Mouse (Mus musculus): ENCODE measurements around the gene Sestd1. TPM values are rescaled to one million over a fixed set of nuclear protein-coding genes. Genes with fewer than 3 reads are reported as not detected.

Sestd1 gene
- total RNA-seq, 2 experiments from 2014 or later: 31.3 to 33.7 TPM

DNA sequence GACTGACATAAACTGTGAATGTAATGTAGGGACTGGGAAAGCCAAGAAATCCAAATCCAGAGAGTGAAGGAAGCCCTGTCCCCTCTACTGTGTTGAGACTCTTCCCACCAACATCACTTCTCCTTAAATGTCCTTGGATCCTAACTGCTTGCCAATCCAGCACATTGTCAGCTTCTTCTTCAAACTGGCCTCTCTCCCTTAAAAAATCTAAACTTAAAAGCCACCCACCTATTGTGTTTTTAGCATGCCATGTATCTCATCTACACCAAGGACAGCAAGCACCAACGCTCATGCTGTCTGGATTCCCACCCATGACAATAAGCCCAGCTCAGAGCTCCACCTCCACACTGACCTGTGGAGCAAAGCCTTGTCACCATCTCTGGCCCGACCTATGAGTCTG lies 7.4 kb downstream of the Sestd1 start:
- DNase-seq (ENCODE audit: low spot score in 2 of 2): no peak

DNA sequence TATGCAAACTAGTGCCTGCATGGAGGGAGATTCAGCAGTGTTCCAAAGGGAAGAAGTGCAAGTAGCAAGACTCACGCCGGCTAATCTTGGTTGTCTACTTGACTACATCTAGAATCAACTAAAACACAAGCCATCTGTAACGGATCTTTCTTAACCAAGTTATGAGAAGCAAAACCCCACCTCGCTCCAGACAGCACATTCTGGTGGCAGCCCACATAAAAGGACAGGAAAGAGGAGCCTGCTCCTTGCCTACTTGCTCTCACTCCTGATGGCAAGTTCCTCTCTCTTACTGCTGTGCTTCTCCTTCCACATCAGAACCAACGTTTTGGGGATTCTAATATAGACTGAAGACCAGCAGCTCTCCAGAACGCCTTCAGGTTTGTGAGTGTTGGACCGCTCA lies 9.6 kb downstream of the Sestd1 start:
- DNase-seq (ENCODE audit: low spot score in 2 of 2): no peak

DNA sequence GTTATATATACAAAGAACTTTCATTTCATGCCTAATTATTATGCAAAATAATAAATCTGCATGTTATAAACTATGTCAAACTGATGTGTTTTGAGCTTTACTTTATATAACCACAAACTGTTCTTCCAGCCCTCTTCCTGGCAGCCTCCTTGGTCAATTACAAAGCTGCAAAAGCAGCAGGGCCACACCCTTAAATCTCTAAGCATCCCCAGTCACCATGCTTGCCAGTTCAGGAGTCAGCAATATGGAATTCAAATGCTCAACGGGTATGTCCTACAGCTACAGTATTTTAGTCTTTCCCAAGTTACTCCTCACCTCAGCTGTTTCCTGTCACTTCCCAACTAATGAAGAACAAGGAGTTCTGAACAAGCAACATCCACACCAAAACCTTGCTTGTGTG lies 10.3 kb downstream of the Sestd1 start:
- DNase-seq (ENCODE audit: low spot score in 2 of 2): no peak

DNA sequence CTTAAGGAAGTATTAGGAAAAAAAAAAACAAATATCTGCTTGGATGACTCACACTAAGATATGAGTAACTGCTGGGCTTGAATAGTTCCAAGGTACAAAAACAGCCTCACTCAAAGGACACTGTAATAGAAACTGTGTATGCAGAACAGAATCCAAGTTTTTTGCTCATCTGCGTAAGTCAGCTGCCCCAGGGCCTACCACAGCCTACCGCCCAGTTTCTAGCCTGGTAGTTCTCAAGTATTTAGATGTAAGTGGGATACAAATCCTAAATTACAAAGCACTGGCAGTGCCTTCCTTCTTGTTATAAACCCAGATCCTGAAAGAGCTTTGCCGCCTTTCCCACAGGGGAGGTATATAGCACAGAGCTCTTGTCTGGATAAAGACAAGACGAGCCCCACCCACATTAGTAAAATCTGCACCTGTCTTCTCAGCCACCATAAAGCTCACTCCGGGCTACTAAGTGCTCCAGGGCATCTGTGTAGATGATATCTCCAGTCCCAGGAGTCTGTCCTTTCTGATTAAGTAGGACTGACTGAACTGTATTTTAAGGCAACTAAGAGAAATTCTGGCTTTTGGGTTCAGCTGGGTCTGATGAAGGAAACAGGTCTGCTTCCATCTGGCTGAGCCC lies 11.7 kb downstream of the Sestd1 start:
- no peak for DNase-seq (ENCODE audit: low spot score in 2 of 2)

DNA sequence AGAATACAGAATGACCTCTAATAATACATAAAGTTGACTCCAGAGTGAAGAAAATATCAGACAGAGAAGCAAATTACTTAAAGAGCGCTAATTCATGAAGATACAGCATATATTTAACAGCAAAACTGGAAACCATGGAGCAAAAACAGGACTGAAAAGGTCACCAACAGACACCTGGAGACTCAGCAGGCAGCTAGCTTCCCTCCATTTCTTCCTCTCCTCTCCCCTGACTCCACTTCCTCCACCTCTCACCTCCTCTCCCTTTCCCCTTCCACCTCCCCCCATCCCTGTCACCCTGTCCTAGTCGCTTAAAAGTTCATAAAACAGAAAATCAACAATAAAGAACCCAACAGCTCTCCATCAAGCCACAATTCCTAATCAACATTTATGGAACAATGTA lies 13.5 kb downstream of the Sestd1 start:
- no peak for DNase-seq (ENCODE audit: low spot score in 2 of 2)

DNA sequence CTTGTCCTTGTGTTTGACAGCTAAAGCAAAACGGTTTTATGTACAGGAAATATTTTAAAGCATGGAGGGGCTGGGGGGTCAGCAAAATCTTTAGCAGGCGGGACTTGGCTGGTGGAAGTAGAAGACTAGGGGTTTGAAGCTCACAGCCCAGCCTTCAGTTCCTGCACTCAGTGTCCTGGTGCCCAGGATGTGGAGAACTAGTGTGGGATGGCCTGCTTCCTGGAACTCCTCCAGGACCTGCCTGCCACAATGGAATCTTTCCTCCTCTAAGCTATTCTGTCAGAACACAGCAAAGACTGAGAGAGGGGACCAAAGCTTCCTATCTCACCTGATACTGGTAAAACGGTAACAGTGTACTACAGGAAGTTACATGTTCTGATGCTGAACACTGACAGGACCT lies 14.4 kb downstream of the Sestd1 start:
- DNase-seq (ENCODE audit: low spot score in 2 of 2): no peak

DNA sequence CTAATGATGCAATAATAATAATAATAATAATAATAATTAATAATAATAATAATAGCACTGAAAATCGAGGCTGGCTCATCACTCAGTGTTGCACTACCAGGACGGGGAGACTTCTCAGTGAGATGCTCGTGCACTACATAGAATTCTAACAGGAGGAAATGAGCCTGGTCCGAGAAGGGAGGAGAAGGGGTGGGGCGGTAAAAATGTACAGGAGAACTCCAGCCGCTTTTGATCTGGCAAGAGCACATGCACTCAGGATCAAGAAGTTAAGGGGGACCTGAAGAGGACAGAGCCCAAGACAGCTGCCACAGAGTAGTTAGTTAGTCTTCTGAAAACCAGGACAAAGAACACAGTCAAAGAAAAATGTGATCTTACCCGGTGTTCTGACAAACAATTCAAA lies 15.1 kb downstream of the Sestd1 start:
- no peak for DNase-seq (ENCODE audit: low spot score in 2 of 2)

DNA sequence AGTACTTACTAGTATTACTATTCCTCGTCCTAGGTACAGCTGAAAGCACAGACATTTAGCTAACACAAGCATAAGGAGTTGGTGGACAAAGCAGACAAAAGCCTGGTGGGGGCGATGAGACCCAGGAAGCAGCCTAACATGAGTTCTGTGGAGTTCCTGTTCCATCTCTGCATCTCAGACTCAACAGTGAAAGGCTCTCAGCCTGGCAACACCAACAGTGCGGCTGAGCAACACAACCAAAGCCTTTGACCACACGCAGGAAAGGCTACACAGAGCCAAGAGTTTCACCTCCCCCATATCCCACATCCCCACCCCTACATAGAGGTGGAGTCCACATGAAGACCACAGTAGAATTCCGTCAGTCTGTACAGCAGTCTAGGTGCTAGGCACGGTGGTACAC lies 15.8 kb downstream of the Sestd1 start:
- DNase-seq (ENCODE audit: low spot score in 2 of 2): no peak

DNA sequence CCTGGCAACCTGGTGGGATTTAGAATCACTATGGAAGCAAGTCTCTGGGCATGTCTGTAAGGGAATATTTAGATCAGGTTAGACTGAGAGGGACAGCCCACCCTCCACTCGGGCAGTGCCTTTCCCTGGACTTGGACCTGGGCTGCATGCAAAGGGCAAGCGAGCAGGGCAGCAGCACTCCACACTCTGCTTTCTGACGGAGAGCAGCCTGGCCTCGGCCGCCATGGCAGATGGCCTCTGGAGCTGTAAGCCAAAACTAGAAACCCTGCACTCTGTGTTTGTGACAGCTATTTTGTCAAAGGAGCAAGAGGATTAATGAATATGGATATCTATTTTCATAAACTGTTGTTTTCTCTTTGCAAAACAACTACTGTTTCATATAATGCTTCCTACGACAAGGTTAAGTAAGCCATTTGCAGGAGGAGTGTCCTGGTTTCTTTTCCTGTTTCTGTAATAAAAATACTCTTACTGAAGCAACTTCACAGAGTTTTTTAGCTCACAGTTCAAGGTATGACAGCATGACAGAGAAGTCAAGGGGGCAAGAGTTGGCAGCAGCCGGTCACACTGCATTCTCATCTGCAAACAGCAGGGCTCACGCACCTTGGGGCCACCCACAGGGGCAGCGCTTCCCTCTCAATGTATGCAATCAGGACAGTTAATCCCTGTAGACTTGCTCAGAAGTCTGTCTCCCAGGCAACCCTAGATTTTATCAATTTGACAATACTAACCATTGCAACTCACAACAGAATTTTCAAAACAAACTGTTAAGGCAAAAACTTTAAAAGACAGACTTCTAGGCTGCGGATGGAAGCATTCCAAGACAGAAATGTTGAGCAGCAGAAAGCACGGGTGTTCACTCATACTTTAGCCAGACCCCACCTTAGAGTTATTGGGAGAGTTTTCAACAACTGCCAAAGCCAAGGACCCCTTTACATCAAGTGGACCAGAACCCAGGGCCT lies 16.6 kb downstream of the Sestd1 start:
- no peak for DNase-seq (ENCODE audit: low spot score in 2 of 2)

DNA sequence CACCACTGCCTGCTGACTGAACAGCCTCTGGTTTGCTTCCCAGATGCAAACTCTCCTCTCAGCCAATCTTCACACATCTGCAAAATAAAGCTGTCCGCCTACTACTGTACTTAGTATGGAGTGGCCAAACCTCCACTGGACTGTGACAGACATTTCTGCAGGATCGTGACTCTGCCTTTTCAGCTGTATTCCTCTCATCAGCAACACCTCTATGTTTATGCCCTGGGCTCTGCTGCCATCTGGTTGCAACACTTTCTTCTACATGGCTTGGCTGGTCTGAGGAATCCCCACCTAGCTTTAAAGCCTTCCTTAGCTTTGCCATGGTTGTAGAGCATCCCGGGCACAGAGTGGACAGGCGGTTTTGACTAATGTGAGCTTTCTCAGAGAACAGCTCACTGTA lies 20.3 kb downstream of the Sestd1 start:
- DNase-seq (ENCODE audit: low spot score in 2 of 2): no peak

DNA sequence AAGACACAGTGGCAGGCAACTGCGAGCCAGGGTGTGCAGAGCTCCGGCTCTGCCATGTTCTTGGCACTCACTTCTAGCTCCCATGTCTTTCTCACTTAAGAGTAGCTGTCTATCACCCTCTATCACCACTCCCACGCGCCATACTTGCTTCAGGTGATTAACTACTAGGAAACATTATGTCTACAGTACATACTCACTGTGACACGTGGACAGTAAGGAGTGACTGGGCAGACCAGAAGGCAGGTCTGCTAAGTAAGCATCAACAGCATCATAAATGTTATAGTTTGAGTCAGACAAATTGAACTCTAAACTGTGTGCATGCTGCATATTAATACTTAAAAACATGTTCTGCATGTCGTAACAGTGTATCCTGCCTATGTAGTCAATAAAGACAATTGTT lies 27.2 kb downstream of the Sestd1 start:
- no peak for DNase-seq (ENCODE audit: low spot score in 2 of 2)

DNA sequence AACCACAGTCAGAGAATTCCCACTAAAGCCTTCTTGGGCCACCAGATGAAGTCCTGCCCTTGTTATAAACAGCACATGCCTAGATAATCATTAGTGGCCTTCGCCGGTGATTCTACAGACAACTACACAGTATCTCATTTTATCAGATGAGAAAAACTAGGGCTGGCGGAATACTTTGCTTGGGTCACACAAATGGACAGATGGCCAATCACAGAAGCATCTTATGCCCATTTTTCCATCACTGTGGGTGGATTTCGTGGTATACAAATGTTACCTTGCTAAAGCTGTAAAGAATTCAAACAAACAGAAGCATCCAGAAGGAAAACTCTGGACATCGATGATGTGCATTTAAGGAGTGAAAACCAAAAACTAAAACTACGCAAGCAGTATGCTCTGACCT lies 28.7 kb downstream of the Sestd1 start:
- no peak for DNase-seq (ENCODE audit: low spot score in 2 of 2)

DNA sequence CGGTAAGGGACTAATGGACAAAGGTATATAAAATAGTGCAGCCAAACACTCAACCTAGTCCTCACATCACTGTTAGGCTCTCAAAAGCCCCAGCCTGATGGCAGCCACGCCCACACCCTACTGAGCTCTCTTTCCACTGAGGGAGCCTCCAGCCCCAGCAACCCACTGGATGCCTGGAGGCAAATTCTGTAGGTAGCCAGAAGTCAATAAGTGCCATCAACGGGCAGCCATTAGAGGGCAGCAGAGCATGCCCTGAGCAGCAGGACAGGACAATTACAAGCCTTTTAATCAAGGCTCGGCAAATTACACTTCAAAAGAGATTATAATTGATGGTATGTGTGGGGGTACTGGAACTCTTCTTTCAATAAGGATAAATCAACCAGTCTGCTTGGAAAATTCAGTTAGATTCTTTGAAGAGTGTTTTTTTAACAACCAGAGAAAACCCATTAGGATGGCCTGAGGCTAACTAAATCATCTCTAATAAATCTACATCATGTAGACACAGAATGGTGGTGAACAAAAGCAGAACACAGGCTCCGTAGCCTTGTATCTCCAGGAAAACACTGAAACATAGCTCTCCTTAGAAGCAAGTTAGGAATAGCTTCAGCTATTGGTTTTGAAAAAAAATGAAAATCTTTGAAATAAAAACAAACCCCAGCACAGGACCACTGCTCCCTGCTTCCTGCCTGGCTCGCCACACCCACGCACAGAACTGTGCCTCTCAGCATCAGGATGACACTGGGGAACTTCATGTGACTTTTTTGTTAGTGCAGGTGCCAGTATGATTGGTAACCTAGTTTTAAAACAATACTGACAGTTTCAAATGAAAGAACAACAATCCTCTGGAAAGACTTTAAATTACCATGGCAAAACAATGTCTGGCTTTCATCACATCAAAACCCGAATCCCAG lies 30.4 kb downstream of the Sestd1 start:
- DNase-seq (ENCODE audit: low spot score in 2 of 2): peak in 1 of 2 experiments; percentile 61

DNA sequence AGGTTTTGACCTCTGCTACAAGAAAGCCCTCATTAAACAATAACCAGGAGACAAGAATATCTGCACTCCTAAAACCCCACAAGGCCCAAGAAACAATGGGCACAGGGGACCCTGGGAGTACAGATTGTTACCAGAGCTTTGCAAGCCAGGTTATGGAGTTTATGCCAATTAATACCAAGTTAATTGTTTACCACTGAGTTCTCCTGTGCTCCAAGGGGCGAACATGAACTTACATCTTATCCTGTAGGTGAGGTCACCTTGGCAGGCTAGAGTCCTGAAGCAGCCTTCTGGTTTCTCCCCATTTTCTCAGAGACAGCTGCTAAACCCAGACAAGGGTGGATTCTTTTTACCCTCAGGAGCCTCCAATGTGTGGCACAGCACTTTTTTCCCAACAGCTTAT lies 32.0 kb downstream of the Sestd1 start:
- DNase-seq (ENCODE audit: low spot score in 2 of 2): no peak

DNA sequence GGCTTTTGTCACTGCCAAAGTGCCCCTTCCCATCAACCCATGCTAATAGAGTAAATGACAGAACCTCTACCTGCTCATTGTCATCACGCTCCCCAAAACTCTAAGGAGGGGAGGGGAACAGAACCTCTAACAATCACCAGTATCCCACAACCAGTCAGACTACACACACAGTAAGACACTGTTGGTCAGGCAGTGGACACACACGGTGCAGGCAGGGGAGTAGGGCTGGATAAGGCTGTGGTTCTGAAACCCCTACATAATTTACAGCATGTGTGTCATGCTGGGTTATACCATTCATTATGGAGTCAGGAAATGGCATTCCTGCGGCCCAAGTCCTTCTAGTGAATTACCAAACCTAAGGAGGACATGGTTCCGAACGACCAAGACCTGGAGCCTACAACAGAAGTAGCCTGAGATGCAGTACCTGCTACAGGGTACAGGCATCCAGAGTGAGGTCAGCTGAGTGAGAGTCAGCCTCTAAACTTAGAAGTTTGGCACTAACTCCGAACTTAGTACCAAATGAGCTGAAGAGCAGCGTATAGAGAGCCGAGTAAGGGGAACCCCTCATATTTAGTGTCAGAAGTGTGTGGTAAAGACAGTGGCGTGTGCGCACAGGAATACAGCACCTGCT lies 33.1 kb downstream of the Sestd1 start:
- DNase-seq (ENCODE audit: low spot score in 2 of 2): no peak

DNA sequence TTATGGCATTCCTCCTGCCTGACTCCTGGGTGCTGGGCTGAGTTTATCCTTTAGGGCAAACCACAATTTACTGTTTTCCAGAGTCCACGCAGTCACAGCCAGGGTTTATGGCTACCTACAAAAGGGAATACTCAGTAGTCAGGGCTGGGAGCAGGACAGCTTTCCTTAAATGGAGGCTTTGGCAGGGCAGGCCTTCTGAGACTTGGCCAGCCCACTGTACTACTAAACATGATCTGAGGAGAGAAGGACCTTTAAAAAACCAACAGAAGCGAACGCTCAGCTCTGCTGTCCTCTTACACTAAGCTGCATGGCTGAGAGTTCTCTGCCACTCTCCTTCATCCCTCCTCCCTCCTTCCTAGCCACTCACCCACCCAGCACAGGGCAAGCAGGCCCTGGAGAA lies 34.6 kb downstream of the Sestd1 start:
- DNase-seq (ENCODE audit: low spot score in 2 of 2): no peak

DNA sequence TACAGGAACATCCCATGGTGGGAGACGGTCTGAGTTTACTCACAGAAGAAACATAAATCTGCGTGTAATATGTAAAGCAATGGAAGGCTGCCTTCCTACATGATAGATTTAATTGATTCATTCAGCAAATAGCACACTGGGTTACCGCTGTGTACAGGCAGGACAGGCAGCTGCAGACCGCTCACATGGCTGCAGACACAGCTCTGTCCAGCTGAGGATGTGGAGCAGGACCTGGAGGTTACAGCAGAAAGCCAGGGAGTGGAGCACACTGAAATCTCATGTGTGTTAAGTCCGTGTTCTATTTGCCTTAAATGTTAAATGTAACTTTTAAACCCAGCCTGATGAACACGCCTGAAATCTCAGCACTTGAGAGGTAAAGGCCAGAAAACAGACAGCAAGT lies 38.1 kb downstream of the Sestd1 start:
- no peak for DNase-seq (ENCODE audit: low spot score in 2 of 2)

DNA sequence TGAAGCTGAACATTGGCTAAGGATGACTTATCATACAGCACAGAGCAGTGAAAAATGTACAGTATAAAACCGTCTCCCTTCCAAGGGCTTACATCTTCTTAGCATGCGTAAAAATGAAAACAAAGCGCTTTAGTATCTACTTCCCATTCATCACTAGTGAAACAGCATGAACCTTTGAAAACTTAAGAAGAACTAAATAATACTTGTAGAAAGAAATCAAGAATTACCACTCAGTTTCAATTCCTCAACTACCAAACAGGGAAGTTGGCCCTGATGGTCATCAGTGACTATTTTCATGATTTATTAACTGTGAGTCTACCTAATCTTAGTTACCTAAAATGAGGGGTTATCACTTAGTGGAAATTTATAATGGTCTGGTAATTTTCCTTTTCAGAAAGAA lies 41.8 kb downstream of the Sestd1 start:
- no peak for DNase-seq (ENCODE audit: low spot score in 2 of 2)

DNA sequence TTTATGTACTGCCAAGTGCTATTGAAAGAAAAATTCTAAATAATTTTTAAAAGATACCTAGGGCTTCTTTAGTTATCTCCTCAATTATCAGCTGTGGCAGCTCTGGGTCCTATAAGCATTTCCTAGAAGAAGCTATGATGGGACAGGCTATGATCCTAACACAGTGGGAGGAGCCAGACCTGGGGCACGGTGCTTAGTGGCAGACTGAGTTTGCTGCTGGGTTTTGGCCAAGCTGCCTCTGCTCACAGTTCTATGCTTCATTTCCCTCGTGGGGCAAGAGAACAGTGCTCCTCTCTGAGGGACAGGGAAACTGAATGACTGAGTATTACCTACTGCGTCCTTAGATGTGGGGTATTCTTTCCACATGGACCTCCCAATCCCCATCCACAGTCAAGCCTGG lies 42.3 kb downstream of the Sestd1 start:
- no peak for DNase-seq (ENCODE audit: low spot score in 2 of 2)

DNA sequence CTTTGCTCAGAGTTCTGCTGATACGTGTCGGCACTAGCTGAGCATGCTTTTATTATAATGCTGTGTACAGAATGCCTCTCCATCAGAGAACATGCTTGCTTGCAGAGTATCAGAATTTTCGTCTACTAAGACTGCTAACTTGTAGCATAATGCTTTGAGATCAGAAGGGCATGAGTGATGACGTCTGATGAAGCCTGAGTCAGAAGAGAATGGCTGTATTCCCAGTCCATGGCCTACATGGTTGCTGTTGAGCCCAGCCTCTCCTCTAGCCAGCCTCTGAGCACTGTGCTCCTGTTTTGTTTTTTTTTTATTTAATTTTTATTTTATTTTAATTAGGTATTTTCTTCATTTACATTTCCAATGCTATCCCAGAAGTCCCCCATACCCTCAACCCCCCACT lies 43.5 kb downstream of the Sestd1 start:
- no peak for DNase-seq (ENCODE audit: low spot score in 2 of 2)

DNA sequence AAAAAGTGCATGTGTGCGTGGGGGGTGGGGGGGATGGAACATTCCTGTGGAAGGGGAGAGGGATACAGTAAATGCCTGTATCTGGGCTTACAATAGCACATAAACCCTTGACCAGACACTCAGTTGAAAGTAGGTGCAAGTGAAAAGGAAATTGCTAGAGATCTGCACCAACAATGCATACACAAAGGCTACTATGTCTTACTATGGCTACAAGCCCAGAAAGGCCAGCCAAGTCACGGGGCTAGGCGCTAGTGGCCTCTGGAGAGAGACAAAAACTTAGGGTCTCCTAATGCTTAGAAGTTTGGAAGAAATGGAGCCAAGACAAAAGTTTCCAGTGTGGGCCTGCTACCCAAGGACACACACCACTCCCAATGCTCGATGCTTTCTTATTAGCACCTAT lies 44.5 kb downstream of the Sestd1 start:
- no peak for DNase-seq (ENCODE audit: low spot score in 2 of 2)

All from layer of hippocampus, adult 18-20 months (tissue).